Comparison of ENCODE assay signal across 1 mouse cellular context in the genomic region with DNA sequence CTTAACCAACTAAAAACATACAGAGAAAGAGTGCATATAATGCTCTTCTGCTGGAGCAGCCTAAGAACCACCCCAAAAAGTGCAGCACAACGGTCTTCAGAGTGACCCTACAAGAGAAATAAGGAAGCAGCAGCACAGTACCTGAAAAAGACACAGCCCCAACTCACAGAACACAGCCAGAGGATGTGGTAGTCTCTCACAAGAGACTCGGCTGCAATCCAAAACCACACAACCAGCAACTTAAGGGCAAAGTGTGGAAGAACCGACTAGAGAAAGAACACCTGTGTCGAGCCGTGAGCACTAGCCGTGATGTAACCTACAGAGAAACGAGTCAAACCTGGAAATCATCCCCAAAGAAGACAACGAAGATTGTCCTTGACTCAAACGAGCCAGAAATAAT.
TF ChIP-seq lines count a peak whose summit lies in the region.

No protein-coding gene starts in this region.

TF ChIP-seq in CH12.LX, 34 proteins besides CTCF, POLR2A, EP300 and RAD21 (continued from another document):
- TF ChIP-seq TCF12 (IDR thresholded peaks at IDR 0.05; ENCODE audit: low read depth, low read length), result no peak
- no peak for TF ChIP-seq ZMIZ1 (IDR thresholded peaks at IDR 0.05; ENCODE audit: low read depth, low read length)
